Comparison of ENCODE assay signal across 28 mouse cellular contexts in the genomic region with DNA sequence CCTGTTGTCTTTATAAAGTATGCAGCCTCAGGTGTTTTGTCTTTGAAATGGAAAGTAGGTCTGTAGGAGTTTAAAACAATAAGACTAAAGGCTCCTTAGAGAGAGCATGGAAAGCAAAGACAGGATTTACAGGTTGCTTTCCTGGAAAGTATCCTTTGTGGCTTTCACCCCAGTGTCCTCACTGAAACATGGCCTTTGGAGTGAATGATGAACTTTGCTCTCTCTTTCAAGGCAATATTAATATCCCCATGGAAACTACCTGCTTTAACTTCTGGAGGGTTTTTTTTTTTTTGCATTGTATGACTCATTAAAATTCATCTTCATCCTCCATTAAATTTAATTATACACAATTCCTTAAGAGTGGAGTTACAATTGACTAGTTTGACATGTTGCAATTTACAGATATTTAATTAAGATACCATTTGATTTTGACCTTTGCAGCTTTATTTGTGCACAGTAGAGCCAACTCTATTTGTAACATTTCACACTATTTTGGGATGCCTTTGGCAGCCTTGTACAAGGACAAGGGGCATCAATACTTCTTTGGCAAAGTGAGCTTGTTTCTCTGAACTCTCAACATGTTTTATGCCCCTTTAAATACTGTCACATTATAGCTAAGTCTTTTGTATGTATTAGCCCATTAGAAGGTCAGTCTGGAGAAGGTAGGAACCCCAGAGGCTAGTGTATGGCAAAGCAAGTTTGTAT.
"Had no signal": no experiment of that assay in that cellular context is flagged by ENCODE, and none has a peak within 500 bp of the region (broad histone marks: within the 10 kb centered on the region; RNA-seq: fewer than 3 reads in every experiment).

No protein-coding gene starts in this region.

- H3K36me3 ChIP-seq: embryonic facial prominence, embryonic 10.5 days; embryonic facial prominence, embryonic 12.5 days; embryonic facial prominence, embryonic 15.5 days; forebrain, embryonic 10.5 days; forebrain, embryonic 12.5 days; forebrain, embryonic 15.5 days had no signal

- H3K27ac ChIP-seq: embryonic facial prominence, embryonic 10.5 days; embryonic facial prominence, embryonic 12.5 days; embryonic facial prominence, embryonic 13.5 days; embryonic facial prominence, embryonic 15.5 days; forebrain, embryonic 10.5 days; forebrain, embryonic 12.5 days; forebrain, embryonic 13.5 days; forebrain, embryonic 15.5 days; gastrocnemius, adult 2 months had no signal

- H3K4me1 ChIP-seq: embryonic facial prominence, embryonic 10.5 days; embryonic facial prominence, embryonic 12.5 days; embryonic facial prominence, embryonic 13.5 days; embryonic facial prominence, embryonic 15.5 days; forebrain, embryonic 10.5 days; forebrain, embryonic 12.5 days; forebrain, embryonic 13.5 days; forebrain, embryonic 15.5 days had no signal

- H3K9me3 ChIP-seq: embryonic facial prominence, embryonic 10.5 days; embryonic facial prominence, embryonic 12.5 days; embryonic facial prominence, embryonic 13.5 days; embryonic facial prominence, embryonic 15.5 days; forebrain, embryonic 10.5 days; forebrain, embryonic 12.5 days; forebrain, embryonic 13.5 days; forebrain, embryonic 15.5 days had no signal

- ATAC-seq: forebrain, embryonic 13.5 days; forebrain, embryonic 14.5 days; forebrain, embryonic 15.5 days; forebrain, embryonic 16.5 days; forebrain, postnatal 0 days had no signal

- H3K27me3 ChIP-seq: embryonic facial prominence, embryonic 12.5 days; embryonic facial prominence, embryonic 13.5 days; embryonic facial prominence, embryonic 15.5 days; forebrain, embryonic 12.5 days; forebrain, embryonic 13.5 days; forebrain, embryonic 15.5 days had no signal

- H3K9ac ChIP-seq: embryonic facial prominence, embryonic 12.5 days; embryonic facial prominence, embryonic 13.5 days; embryonic facial prominence, embryonic 15.5 days; forebrain, embryonic 12.5 days; forebrain, embryonic 13.5 days; forebrain, embryonic 15.5 days; forebrain, postnatal 0 days had no signal

- H3K4me2 ChIP-seq: embryonic facial prominence, embryonic 12.5 days; embryonic facial prominence, embryonic 13.5 days; embryonic facial prominence, embryonic 15.5 days; forebrain, embryonic 12.5 days; forebrain, embryonic 13.5 days; forebrain, embryonic 15.5 days had no signal

- H3K4me3 ChIP-seq: embryonic facial prominence, embryonic 10.5 days; embryonic facial prominence, embryonic 12.5 days; embryonic facial prominence, embryonic 13.5 days; embryonic facial prominence, embryonic 15.5 days; erythroblast, embryonic 14.5 days; forebrain, embryonic 10.5 days; forebrain, embryonic 12.5 days; forebrain, embryonic 13.5 days; forebrain, embryonic 15.5 days; gastrocnemius, adult 2 months had no signal

- DNase-seq: cerebellum, adult 2 months; cerebellum, adult 8-10 months; cerebellum, adult 9-10 months; cerebellum, adult 9-11 months; cerebellum, postnatal 10 days; cerebellum, postnatal 14 days; cerebellum, postnatal 25 days; cerebellum, postnatal 36 days; embryo, embryonic 11 days; forebrain, postnatal 0 days; gastrocnemius, adult 2 months; gastrocnemius, postnatal 10 days; gastrocnemius, postnatal 14 days; gastrocnemius, postnatal 25 days; gastrocnemius, postnatal 36 days; heart, adult 11 months; heart, adult 18-20 months had no signal
